Mouse (Mus musculus): ENCODE data around the gene Ctso.
A peak's percentile ranks its signal among the peaks of the same experiment; 100 is the strongest.

Gene Ctso

DNA sequence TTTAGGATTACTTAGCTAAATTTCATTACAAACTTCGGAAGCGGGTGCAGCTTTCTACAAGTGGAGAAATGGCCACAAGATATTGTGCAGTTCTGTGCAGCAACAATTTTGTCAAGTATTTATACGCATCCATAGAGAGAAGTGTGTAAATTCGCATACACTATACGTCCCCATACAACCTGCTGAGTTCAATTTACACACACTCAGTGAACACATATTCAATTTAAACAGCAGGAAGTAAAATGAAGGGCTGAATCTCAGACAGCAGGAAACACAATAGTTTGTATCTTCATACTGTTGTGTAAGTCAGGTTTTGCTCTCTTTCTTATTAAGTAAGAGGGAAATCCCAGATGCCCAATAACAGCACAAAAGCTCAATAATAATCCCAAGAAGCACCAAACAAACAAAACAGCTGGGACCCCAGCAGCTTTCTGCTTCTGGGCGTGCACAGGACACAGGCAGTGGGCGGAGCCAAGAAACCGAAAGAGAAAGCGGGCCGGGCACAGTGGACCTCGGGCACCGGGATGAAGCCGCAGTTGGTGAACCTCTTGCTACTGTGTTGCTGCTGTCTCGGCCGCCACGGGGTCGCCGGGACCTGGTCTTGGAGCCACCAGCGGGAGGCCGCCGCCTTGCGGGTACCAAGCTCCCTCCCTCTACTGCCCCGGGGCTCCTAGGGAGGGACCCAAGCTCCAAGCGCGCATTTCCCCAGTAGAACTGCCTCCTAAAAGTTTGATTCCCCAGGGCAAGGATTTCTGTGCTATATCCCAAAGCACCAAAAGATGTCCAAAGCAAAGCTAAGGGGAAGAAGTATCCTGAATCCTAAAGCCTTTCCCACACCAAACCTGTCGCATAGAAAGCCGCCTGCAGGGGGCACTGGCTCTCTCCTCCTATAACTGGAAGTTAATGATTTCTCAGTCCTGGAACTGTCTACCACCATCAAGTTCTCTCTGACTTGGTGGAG, at the start of gene Ctso:
Gene Ctso, plus strand, starts transcription at position 461 of the 961 bp plus-strand sequence.
- peak; percentile 80 to 91 for DNase-seq (ENCODE audit: low spot score in 2 of 2)

DNA sequence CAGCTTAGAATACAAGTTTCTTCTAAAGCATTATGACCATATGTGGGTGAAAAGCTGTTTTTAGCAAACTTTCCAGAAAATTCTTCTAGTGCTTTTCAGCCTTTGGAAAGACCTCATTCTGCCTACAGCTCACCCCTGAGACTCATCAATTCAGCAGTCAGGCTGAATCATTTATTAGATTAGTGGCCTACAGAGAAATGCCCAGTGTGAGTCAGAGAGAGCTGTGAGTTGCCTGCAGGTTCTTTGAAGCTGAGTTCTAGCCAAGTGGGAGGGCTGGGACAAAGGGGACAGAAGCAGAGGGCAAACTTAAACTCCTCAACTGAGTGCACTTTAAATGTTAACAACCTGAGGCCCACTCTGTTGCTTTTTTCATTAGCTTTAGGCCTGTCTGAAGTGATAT, 48.5 kb upstream of the Ctso start:
- DNase-seq (ENCODE audit: low spot score in 2 of 2) = no peak

DNA sequence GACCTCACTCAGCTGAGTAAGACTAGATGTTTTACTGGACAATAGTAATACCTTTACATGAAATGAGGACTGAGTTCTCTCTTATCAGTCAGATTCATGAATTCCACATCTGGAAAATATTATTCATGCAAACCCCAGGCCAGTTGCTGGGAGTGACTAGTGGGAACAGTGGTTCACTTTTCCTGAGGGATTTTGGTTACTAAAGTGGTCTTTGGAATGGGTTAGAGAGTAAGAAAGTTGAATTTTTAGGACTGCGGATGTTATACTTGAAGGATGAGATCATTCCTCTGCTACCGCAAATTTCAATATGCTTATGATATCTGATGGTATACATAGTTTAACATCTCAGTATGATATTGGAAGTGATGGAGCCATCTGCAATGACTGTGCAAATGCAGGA, 46.8 kb upstream of the Ctso start:
- no peak for DNase-seq (ENCODE audit: low spot score in 2 of 2)

DNA sequence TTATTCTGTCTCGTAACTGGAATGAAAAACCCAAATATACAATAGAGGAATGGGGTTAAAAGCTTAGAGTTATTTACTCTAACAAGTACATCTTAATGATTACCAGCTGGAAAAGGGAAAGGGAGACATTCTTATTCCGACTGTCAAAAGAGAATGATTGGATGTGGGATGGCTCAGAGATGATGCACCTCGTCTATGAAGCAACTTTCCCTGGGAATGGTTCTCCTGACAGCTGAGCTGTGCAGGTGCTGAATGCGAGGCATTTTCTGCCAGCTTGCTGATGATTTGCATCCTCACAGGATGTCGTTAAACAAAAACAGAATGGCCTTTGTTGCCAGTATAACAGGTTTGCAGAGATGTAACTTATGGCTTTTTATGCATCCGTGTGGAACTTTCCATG, 43.3 kb upstream of the Ctso start:
- DNase-seq (ENCODE audit: low spot score in 2 of 2) = no peak

DNA sequence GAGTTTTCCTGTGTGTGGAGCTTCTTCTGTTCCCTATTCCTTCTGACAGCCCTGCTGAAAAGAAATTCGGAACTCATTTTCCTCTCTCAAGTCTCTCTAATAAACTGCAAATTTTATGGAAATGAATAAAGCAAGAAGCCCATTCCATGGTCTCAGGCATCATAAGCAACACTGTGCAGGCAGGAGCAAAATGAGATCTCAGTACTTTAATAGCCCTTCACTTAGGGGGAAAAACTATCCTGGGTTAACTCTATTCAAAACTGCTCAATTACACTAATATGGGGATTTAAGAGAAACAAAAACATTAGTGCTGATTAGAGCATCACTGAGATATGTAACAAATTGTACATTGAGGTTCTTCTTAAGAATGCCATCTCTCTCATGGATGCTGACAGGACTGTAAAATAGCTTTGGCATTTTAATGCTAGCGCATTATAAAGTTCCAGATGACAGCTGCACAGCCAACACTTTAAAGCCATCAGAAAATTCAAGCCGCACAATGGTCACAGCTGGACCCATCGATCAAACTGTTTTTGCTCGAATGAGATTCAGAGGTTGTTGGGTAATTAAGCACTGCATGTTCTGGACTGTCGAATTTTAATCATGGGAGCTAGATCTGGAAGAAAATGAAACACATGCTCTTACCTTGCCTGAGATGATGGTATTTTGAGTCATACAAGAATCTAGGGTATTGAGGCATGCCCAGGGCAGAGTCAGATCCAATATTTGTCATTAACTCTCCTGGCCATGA, 21.9 kb upstream of the Ctso start:
- no peak for DNase-seq (ENCODE audit: low spot score in 2 of 2)

DNA sequence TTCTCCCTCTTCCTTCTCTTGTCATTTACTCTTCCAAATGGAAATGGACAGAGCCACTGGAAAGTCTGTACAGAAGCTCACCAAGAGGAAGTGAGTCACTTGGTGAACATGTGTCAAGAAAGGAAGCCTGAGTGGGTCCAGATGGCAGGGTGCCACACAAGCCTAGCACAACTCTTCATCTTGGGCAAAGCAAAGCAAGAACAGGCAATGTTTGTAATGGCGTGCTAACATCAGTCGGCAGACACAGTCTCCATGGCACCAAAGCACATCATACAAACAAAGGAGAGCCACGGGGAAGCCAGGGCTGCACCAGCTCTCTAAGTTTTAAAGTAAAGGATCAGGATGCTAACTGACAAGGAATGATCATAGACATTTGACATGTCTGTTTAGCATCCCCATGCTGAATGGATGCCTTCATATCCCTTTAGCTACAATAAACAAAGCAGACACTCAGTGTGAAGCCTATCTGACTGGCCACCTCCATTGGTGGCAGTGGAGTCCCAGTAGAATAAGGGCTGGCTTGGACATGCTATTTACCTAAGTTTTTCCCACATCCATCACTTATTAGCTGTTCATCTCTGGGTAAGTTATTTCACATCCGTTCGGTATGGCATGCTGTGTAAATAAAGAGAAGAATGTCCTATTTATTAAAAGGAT, 16.2 kb upstream of the Ctso start:
- no peak for DNase-seq (ENCODE audit: low spot score in 2 of 2)

DNA sequence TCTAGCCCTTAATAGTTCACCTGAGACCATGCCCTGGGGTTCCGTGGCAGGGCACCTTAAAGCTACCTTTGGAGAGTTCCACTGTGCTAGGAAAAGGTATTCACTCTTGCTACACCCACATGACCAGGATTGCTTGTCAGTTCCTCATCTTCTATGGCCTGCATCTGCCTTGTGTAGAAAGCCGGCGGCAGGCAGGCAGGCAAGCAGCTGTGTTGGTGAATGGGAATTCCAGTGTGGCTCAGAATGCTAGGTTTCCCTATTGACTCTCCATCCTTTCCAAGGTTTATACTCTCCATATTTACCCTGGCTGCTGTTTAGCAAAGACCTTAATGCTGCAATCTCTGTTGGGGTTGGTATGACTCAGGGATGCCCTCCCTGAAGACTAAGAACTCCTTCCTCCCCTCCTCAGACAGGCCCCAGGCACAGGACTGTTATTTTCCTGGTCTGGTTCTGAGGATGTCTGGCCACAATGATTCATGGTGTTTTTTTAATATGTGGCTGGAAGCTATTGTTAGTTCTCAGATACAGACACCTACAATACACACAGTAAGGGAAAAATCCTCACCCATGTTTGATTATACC, 15.0 kb upstream of the Ctso start:
- no peak for DNase-seq (ENCODE audit: low spot score in 2 of 2)

DNA sequence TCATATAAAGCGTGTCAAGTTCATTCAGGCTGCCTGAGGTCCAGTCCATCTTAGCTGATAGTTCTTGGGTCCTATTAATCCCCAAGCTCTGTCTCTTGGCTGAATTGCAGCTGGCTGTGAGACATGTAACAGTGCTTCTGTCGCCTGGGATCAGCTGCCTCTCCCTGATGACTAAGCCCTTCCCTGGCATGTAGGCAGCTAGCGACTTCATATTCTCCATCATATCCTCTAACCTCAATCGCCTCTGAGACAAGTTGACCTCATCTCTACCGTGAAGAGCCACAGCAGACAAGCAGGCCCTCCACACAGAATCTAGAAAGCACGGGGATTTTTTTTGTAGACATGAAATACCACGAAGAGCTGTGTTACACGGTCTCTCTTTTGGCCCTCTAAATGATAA, 14.2 kb upstream of the Ctso start:
- no peak for DNase-seq (ENCODE audit: low spot score in 2 of 2)

DNA sequence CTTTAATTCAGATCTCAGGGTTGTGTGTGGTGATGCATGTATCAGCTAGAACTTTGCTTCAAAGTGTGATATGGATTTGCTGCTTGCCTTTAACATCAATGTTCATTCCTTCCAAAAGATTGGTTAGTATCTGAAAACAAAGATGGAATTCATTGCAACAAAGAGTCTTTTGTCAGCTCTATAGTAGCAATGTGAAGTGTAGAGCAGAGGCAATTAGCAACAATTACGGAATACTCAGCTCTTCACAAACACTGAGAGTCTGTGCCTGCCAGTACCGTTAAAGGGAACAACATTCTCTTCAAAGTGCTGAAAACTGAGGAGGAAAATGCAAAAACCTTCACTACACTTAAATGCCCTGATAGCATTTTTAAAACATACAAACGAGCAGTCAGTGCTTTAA, 12.7 kb upstream of the Ctso start:
- DNase-seq (ENCODE audit: low spot score in 2 of 2) = no peak

DNA sequence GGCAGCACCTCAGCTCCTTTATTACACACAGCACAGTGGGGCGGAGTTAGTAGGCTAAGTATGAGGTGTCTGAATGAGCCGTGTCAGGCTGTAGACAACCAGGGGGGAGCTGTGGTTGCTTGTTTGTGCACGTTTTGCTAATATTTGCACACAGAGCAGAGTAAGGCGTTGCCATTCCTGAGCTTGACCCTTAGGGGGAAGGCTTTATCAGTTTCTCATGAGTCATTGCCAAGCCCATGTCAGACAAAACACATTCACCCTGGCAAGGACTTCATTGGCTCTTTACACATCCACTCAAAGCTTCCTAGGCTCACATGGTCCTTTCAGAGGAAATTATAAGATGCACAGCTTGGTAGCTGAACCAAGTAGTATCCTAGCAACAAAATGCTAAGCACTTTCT, 9.5 kb upstream of the Ctso start:
- peak in 1 of 2 experiments; percentile 66 for DNase-seq (ENCODE audit: low spot score in 2 of 2)

DNA sequence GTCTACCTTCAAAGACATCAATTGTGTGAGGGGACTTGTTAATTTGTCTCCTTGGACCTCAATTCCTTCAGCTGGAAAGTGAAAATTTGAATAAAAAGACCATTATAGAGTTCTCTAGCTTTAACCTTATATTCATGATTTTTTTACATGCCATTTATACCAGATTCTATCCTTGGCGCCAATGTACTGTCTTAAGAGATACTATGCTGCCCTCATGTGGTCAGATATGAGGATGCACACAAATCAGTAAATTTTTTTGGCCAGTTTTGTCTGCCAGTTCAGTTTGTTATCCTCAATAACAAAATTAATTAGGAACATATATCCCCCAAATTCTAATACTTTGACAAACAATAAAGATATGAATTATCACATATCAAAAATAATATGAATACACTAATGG, 7.5 kb upstream of the Ctso start:
- DNase-seq (ENCODE audit: low spot score in 2 of 2) = no peak

DNA sequence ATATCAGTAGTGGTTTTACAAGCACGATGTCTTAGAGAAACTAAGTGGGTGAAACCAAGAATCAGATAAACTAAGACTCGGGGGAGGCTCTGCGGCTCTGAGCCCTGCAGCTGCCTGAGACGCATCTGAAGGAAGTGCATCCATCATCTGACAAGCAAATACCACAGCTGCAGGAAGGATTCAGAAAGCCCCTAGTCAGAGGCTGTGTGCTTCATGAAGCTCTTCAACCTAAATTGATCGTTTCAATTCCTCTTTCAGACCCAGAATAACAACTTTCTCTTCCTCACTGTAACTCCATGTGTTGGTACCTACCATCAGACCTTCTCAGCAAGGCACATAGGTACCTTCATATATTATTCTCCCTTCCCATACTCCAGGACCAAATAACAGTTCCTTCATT, 6.5 kb upstream of the Ctso start:
- DNase-seq (ENCODE audit: low spot score in 2 of 2) = no peak

DNA sequence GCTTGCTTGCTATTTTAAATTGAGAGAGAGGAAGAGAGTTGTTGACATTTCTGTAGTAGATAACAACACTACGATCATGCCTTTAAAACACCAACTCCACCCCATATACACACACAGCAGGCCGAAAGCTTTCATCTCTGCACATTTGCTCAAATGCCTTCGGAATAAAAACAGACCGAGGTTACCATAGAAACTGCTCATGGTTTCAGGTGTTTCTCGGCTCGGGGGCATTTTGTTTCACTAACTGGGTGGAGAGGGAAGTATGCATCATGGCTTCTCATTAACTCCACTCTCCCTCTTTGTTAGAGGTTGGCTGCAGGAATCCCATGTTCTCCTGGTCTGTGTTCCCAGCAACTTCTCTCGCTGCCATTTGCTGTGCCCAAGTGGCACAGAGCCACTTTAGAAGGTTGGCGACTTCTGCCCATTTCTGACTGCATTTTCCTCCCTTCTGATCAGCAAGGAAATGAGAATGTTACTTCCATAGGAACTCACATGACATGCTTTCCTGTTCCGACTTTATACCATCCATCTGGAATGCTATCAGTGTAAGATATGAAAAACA, 5.6 kb upstream of the Ctso start:
- no peak for DNase-seq (ENCODE audit: low spot score in 2 of 2)

DNA sequence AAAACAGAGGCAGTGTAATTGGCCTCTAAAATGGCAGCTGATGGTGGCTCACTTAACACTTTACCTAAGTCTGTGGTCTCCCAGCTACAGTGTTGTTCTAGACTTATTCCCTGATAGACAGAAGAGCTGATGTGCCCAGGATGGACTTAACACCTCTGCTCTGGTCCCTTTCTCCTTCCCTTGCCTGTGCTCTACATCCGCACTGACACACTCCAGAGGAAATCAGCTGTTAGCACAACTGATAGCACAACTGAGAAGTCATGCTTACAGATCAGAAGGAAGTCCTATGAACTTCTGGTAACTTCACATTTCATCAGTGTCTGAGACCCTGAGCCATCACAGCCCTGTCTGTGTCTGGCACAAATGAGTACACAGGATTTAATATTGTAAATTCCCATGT, 3.3 kb upstream of the Ctso start:
- DNase-seq (ENCODE audit: low spot score in 2 of 2) = no peak

DNA sequence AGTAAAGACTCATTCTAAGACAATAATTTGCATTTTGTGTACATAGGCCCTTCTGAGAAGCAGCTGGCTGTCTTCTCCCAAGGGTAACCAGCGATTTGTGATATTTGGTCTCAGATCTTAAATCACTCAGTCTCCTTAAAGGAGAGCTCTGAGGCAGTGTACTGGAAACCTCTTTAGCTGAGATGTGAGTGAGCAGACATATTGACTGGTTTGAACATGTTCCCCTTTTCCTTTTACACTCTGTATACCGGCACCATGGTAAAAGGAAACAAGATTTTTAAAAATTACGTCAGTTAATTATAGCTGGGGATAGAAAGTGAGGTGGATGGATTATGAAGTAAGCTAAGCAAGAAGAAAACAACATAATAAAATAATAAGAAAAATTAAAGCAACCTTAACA, 706 bp upstream of the Ctso start:
- no peak for DNase-seq (ENCODE audit: low spot score in 2 of 2)

DNA sequence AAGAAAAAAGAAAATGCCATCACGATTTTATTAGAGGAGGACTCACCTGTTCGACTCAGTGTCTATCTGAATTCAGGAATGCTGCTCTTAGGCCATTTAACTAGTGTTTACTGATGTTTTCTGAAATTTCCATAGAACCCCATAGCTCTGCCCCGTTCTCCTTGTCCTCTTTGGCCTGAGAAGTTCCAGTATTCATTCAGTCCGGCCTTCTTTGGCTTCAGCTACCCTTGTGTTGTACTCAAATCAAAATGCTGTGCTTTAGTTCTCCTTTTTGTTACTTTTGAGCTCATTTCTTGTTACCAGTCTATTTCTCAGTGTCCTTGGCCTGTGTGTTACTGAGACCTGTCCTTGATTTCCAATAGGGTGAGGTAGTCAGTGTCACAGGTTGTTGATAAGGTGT, 947 bp downstream of the Ctso start:
- DNase-seq (ENCODE audit: low spot score in 2 of 2) = no peak

DNA sequence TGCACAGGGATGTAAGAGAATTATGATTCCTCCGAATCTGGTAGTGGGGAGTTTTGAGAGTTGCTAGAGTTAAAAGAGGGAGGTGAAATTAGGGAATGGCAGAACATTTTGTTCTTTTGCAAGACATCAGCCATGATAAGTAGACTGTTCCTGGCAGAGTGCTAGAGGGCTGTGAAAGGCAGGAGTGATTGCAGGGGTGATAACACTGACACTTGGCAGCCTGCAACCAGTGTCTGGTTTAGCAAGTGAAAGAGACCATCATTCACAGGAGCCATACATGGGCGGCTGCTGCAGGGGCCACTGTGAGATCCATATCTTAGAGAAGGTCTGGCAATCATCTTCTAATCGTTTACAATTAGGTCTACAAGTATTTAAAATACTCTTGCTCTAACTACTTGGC, 6.5 kb downstream of the Ctso start:
- DNase-seq (ENCODE audit: low spot score in 2 of 2) = no peak

DNA sequence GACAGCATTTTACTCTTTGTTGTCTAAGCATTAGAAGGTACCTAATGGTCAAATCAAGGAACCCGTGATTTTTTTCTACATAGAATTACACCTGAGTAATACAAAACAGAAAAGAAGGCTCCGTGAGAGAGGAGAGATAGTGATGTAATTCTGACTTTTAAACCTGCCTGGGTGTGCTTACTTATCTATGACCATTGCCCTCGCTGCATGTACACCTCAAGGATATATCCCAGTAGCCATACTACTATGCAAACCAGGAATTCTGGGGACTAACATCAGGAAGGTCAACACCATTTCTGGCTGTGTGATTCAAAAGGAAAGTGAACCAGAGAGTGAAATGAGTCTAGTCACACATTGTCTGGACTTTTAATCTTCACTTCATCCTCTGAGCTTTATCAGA, 9.9 kb downstream of the Ctso start:
- no peak for DNase-seq (ENCODE audit: low spot score in 2 of 2)

DNA sequence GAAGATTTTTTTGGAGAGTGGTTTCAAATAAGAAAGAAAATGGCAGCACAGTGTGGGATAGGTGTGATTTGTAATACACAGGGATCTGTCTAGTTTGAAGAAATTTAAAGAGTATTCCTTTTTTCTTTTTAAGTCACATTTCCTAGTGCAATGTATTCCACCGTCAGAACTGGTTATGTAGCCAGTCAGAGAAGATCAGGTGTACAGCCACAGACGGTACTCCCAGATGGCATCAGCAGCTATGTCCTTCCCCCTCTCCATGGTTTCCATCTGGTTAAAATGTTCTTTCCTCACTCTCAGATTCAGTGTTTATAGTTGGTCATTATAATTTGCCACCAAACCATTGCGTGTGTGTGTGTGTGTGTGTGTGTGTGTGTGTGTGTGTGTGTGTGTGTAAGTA, 10.7 kb downstream of the Ctso start:
- DNase-seq (ENCODE audit: low spot score in 2 of 2) = no peak

DNA sequence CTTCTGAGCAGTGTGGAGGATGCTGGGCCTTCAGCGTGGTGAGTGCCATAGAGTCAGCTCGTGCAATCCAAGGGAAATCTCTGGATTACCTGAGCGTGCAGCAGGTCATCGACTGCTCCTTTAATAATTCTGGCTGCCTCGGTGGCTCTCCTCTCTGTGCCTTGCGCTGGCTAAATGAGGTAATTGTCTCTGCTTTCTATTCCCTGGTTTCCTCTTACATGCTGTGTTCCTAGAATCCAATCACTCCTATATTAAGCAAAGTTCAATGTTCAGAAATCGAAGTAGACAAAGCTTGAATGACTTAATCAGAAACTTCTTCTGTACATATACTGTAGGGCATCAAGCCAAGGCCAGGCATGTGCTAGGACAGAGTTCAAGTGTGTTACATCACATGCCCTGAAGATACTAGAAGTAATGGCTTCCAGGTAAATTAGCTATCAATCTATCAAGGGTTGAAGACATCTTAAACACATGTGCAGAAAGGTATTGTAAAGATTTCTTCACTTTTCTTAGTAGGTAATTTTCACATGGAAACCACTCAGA, 12.5 kb downstream of the Ctso start:
- DNase-seq (ENCODE audit: low spot score in 2 of 2) = no peak

DNA sequence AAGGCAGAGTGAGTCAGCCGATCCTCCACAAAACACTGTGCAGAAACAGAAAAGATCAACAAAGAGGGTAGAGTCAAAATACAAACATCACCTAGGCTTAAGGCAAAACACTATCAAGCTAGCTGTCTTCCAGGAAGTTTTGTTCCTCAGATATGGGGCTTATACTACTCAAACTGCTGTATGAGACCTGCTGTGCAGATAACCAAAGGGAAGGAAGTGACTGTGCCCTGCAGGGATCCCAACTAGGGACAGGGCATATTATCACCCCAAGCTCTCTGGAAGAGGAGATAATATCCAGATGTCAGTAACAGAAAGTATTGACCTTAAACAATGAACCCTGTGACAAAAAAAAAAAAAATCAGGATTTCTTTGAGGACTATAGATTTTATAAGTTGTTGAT, 16.6 kb downstream of the Ctso start:
- no peak for DNase-seq (ENCODE audit: low spot score in 2 of 2)

DNA sequence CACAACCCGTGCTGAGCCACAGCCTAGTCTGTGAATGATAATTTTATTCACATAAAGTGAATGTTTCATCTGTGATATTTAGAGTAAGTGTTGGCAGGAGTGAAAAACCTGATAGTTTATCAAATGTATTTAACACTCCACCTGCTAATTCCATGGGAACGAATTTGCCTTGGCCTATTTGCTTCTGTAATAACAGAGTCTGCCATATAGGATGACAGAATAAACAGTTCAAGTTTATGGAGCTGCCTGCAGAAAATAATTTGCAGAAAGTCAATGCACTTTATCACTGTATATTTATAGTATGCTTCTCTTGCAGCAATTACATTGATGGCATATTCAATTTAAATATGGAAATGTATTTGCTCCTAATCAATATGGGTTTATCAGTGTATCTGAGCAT, 19.4 kb downstream of the Ctso start:
- no peak for DNase-seq (ENCODE audit: low spot score in 2 of 2)

Data from urinary bladder, adult 18-20 months (tissue).